Mouse (Mus musculus): ENCODE measurements around the gene Proser3.

Proser3 gene

DNA sequence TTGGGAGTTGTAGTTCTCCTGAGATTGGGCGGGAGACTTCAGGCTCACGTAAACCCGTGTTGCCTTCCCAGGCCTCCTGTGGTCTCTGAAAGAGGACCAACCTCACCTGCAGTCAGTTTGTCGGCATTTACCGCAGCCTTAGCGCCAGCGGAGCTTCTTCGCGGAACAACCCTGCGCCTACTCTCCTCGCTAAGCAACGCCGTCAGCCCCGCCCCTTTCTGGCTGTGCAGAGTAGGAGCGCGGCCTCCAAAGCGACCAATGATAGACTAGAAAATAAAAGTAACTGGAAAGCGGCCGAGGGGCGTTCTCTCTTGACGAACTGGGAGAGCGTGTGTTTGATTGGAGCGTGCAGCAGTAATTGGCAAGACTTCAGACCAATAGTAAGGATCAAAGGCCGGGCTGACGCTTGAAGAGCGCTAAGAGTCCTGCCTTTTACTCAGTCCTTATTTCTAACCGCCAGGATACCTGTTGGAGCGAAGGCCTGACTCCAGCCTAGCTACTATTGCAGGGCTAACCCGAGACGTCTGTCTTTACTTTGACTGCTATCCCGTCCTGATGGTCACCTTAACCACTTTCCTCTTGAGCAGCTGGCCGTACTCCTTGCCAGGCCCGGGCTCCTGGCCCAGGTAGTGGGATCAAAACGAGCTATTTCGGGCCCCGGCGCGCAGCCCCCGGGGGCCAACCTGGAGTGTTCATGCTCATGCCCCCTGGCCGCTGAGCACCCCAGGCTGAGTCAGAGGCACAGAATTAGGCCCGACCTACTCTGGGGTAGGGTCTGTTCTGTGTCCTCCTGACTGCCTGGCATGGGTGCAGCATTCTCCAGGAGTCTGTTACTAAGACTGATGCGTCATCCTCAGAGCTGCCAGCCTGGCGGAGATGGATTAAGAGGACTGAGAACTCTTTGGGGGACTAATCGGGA lies at the start of gene Proser3, which contains the start of gene Hspb6:
Gene Proser3, minus strand, starts transcription at position 198 of the 919 bp plus-strand sequence.
Gene Hspb6, plus strand, starts transcription at position 77 of the 919 bp plus-strand sequence.
- peak; percentile 93 for DNase-seq (ENCODE audit: low spot score)

GRCm38 (mm10) chr7:30600651-30601050 lies 48.6 kb upstream of the Proser3 start:
- no peak for DNase-seq (ENCODE audit: low spot score)

DNA sequence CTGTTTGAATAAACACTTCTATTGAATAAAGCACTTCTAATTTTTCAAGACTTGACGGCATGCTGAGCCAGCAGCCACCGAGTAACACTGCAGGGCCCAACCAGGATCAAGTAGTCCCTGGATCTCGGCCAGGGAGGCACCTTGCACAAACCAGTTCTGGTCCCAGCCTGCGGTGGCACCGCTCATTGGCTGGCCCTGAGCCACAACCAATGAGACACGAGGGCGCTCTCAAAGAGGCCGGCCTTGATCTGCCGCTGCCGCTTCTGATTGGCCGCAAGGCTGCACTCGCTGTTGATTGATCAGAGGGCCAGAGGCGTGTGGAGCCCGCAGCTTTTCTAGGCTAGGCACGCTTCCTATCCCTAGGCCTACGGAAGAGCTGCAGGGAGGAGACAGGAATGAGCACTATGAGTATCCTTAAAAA lies 47.8 kb upstream of the Proser3 start:
- peak; percentile 72 for DNase-seq (ENCODE audit: low spot score)

DNA sequence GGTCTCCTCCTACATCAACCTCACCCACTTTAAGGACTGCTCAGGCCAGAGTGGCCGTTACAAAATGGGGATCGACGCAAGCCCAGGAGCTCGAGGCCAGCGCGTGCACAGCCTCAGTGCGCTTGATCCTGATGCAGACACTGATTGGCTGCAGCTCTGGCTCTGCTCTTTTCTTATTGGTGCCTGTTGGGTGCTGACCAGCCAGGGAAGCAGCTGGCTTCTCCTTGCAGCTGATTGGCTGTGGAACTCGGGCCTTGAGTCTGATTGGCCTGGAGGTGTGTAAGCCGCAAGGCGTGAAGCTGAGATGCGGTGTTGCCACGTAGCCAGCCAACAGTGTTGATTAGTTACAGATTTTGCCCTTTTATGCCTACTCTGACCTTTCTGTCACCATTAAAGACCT lies 46.7 kb upstream of the Proser3 start, which contains the start of gene Zbtb32:
Gene Zbtb32, minus strand, starts transcription at position 124 of the 400 bp plus-strand sequence.
- no peak for DNase-seq (ENCODE audit: low spot score)

GRCm38 (mm10) chr7:30596811-30597210 lies 44.7 kb upstream of the Proser3 start:
- DNase-seq (ENCODE audit: low spot score) = no peak

DNA sequence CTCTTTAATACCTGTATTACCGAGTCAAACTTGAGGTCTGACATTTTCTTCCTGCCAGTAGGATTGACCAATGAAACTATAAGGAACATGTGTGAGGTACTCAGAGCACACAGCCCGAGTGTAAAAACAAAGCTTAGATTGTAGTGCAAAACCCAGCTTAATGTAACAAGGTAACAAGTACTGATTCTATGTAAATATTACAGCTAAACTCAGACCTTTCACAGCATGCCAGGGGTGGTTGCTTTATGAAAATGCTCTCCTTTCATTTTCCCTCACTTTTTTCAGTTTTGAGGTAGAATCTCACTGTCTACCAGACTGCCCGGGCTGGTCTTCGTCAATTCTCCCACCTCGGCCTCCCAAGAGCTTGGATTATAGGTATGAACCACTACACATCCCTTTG lies 44.0 kb upstream of the Proser3 start:
- DNase-seq (ENCODE audit: low spot score) = no peak

DNA sequence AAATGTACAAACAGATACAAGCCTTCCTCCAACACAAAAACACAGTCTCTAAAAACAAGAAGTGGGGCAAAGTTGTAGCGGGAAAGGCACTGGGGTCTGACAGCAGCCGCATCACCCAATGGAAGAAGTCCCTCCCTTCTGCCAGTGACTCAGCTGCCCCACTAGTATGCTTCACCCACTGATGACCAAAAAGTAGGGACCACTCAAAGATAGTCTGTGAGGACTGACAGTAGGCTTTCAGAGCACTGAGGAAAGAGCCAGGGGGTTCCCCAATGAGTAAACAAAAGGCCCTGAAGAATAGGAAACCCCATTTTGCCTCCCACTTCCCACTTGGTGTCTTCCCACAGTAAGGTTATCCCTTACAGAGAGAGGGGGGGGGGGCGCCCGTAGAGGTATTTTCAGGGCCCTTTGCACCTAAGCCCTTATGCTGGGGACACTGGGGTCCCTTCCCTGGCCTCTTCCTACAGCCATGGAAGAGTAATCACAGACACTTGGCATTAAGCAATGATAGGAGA lies 42.5 kb upstream of the Proser3 start:
- DNase-seq (ENCODE audit: low spot score) = no peak

- DNase-seq (ENCODE audit: low spot score) = no peak
These were observed 41.7 kb upstream of the Proser3 start for GRCm38 (mm10) chr7:30593579-30594509.

DNA sequence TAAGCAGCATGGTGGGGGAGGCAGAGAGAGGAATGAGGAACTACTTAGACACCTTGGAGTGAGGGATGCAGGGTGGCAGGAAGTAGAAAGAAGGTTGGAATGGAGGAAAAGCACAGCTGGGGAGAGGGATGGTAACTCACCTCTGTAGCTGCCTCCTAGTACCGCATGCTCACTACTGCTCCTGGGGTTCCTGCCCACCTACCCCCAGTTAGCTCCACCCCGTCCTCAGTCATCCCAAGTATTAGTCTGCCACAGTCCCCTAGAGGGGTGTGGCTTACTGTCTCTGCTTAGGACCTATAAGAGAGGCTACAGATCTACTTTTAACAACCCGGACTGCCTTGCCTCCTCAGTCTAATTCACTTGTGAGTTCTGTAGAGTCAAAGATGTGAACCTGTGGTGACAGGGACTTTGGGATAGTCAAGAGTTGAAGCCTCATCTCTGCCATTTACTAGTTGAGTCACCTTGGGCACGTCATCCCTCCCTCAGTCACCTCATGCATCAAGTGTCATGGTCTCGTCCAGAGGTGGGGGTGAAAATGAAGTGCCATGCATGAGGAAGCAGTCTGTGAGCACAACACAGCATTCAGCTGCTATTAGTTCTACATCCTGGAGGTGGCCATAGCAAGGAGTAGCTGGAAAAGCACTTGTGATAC lies 40.8 kb upstream of the Proser3 start:
- no peak for DNase-seq (ENCODE audit: low spot score)

DNA sequence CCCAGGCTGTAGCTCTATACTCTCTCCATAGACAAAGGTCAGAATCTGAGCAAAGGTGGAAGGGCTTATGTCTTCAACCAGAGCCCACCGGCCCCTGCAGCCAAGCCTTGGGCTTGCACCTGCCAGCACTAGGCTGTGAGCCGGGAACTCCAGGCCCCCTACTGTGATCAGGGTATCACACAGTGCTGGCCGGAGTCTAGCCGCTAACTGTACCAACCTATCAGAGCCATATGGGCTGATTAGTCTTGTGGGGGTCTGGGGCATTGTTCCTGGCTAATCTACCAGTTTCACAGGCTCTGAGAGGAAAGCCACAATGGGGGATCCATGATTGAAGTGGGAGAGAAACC lies 39.5 kb upstream of the Proser3 start:
- no peak for DNase-seq (ENCODE audit: low spot score)

DNA sequence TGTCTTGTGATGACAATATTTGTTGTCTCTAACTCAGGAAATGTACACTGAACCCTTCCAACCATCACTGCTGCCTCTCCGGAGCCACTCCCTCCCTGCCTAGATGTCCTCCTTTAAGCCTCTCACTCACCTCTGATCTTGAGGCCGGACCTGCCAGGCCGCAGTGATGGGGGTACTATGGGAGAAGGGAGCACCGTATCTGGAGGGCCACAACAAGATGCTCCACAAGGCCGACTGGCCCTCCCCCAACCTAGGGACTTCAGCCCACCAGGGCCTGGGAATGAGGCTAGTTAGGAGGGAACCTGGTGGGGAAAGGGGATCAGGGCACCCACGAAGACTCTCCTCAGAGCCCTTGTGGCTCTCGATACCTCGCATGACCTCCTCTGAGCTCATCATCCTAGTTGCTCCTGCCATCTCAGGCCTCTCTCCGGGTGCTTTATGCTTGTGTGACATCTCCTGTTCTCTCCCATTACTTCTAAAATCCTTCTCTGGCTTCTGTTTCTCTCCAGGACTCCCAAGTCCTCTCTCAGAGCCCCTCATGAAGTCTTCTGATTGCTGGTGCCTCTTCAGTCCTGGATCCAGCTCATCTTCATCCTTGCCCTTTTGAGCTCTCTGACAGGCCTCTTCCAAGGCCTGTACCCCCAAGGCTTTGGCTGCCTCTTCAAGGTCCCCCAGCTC lies 39.0 kb upstream of the Proser3 start:
- DNase-seq (ENCODE audit: low spot score) = no peak

DNA sequence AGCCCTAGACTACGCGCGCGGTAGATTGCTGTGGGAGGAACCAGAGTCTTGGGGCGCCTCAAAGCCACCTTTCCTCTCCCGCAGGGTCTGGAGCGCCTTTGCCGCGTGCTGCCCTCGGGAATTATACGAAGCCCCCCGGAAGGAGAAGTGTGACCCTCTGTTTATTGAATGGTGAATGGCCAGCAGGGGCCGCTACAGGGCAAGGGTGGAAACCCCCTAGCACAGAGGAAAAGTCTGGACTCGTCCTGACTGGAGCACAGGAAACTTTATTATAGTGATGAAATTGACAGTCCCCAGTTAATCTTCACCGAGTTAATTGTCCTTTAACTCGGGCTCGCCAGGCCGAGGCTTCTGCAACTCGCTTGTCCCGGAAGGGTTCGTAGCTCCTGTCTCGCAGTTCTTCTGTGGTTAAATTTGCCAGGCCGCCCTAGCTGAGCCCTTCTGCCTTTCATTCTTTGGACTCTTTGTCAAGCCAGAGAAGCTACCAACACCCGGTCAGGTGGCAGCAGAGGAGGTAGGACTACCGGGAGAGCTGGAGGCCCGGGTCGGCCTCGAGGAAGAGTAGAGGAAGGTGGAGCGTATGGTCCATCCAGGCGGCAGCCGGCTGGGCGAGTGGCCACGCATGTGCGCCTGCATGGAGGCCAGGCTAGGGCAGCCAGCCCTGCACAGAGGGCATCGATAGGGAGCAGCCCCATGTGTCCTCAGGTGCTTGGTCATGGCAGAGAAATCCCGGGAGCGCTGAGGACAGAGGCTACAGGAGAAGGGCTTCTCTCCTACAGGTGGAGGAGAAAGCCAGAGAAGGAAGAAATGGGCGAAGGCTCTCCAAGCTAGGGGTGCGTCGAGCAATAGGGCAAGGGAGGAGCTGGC lies 37.6 kb upstream of the Proser3 start:
- peak; percentile 67 for DNase-seq (ENCODE audit: low spot score)

DNA sequence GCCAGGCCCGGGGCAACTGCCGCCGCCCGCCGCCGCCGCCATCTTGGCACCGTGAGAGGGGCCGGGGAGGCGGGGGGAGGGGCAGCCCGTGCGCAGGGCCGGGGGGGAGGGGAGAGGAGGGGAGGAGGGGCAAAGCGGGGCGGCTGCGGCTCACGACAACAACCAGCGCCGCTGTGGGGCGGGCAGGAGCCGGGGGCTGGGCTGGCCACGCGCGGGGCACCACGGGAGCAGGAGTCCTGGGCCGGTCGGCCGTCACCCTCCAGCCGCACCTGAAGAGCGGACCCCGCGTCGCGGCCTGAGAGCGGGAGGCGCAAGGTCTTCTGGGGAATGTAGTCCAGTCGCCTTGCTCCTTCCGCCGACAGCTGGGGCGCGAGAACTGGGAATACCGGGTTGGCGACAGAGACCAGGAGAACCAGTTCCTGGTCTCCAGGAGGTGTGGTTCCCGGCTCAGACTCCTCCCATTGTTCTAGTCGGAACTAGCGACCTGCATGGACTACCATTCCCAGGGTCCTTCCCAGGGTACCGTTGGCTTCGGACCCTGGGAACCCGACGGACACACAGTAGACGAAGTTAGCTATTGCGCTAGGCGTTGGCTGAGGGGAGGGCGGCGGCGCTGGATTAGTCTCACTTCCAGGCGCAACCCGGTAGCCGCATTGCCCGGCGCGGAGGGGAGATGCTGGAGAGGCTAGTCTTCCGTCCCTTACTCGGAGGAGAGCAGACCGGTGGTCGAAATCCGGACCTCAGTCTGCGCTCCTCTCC lies 36.8 kb upstream of the Proser3 start, which contains the start of gene Kmt2b:
Gene Kmt2b, minus strand, starts transcription at position 51 of the 759 bp plus-strand sequence.
- DNase-seq (ENCODE audit: low spot score) = peak; percentile 90

DNA sequence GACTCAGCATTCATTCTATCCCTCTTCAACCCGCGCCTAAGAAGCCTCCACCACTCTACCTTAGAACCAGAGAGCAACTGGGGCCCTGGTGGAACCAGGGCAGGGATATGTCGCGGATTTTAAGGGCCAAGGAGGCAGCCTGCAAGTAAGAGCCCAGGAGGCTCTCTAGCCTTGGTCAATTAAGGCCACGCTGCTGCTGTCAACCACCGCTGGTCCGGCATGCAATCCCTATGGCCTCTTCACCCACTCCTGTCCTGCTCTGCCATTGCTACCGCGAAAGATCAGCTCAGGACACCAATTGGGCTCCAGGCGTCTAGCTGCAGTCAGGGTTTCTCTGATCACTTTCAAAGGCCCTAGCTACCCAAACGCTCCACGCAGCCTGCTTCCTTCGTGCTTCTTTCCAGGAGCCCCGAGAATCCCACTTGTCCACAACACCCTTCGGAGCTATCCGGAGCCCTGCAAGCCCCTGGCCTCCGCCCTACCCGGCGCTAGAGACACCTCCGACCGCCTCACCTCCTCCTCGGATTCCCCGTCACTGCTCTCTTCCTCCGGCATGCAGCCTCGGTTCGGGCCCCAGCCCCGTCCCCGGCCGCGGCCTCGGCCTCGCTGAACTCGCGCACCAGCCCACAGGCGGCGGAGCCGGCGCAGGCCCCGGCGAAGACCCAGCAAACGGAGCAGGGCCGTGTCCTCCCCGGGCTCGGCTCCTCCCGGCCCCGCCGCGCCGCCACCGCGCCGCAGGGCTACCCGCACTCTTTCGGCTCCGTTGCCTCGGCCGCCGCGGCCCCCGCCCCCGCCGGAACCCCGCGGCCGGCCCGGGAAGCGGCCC lies 36.0 kb upstream of the Proser3 start:
- peak; percentile 66 for DNase-seq (ENCODE audit: low spot score)

GRCm38 (mm10) chr7:30586455-30587020 lies 34.4 kb upstream of the Proser3 start:
- no peak for DNase-seq (ENCODE audit: low spot score)

- no peak for DNase-seq (ENCODE audit: low spot score)
These were observed 33.1 kb upstream of the Proser3 start for GRCm38 (mm10) chr7:30585170-30585569.

- DNase-seq (ENCODE audit: low spot score) = no peak
These were observed 32.2 kb upstream of the Proser3 start for GRCm38 (mm10) chr7:30584339-30584738.

DNA sequence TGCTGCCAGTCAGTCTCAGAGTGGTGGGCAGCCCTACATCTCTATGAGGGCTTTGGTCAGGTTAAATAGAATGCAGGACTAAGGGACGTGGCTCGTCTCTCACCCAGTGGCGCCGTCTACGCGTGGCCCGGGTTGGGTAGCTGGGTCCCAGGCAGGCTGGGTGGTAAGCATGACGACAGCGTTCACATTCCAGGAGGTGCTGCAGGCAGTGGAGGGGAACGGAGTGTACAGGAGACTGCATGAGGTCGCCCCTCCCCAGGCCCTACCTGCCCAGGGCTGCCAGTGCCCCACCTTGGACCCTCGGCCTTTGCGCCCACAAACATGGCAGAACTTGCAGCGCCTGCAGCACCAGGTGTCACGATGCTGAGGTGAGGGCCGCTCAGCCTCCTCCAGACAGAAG lies 29.4 kb upstream of the Proser3 start:
- DNase-seq (ENCODE audit: low spot score) = no peak

Data from spleen, adult 12 weeks (tissue).